Mouse (Mus musculus) hindbrain, embryonic 14.5 days (tissue): ENCODE measurements around the gene Cmtr2. TPM values are rescaled to one million over a fixed set of nuclear protein-coding genes. Genes with fewer than 3 reads are reported as not detected.

Experiments used
- ATAC-seq: fragments of 200-750 bp; cut with Nextera tagmentation; 2 replicates; pipeline ENCODE4 v1.8.0; 2017; ENCODE audit warnings: moderate number of reproducible peaks, mild to moderate bottlenecking, moderate TSS enrichment, moderate library complexity; ENCODE audit not compliant: low FRiP score
- DNase-seq: peaks from one replicate; pipeline ENCODE4 v3.0.0-alpha.2; 2015; ENCODE audit warnings: low spot score
- H3K27ac ChIP-seq: fragments of 300-500 bp; sonication (generic); 2 replicates; pipeline ENCODE4 v1.5.1; 2014; ENCODE audit warnings: mild to moderate bottlenecking, moderate library complexity
- H3K27me3 ChIP-seq: fragments of 300-500 bp; sonication (generic); 2 replicates; pipeline ENCODE4 v1.6.1; 2014; ENCODE audit warnings: mild to moderate bottlenecking, low read length, mixed read lengths; ENCODE audit not compliant: control insufficient read depth, insufficient read depth
- H3K36me3 ChIP-seq: fragments of 300-500 bp; sonication (generic); replicated peaks from 2 replicates; pipeline ENCODE4 v1.6.1; 2014; ENCODE audit not compliant: control insufficient read depth, insufficient read depth
- H3K4me1 ChIP-seq: fragments of 300-500 bp; sonication (generic); replicated peaks from 2 replicates; pipeline ENCODE4 v1.6.1; 2014; ENCODE audit warnings: antibody characterized with exemption, low read length, mixed read lengths; ENCODE audit not compliant: control insufficient read depth, insufficient read depth
- H3K4me2 ChIP-seq: fragments of 300-500 bp; sonication (generic); replicated peaks from 2 replicates; pipeline ENCODE4 v1.6.1; 2014; ENCODE audit warnings: mild to moderate bottlenecking, moderate library complexity
- H3K4me3 ChIP-seq: fragments of 300-500 bp; sonication (generic); replicated peaks from 2 replicates; pipeline ENCODE4 v1.5.1; 2014; ENCODE audit warnings: mild to moderate bottlenecking, low read length
- H3K9ac ChIP-seq: fragments of 300-500 bp; sonication (generic); 2 replicates; pipeline ENCODE4 v1.6.1; 2014
- H3K9me3 ChIP-seq: fragments of 300-500 bp; sonication (generic); 2 replicates; pipeline ENCODE4 v1.6.1; 2016; ENCODE audit warnings: low read length; ENCODE audit not compliant: control insufficient read depth
- WGBS: fragments of 180-500 bp; shearing (Covaris S2); extraction: QIAGEN DNeasy Blood & Tissue Kit; methylation state at CpG from one replicate; pipeline ENCODE4 v1.1.7; 2014; 5-methylcytosine and 5-hydroxymethylcytosine counted together
- polyA plus RNA-seq: library from polyadenylated mRNA; unstranded; fragments of >200 nt; fragmentation: Nextera tagmentation; extraction: Ambion mirVana; gene quantifications from 2 replicates; pipeline ENCODE4 v1.2.1, GENCODE M21; 2014

Cmtr2 gene
- polyA plus RNA-seq, 1 experiment from 2014 or later = 10.8 TPM

DNA sequence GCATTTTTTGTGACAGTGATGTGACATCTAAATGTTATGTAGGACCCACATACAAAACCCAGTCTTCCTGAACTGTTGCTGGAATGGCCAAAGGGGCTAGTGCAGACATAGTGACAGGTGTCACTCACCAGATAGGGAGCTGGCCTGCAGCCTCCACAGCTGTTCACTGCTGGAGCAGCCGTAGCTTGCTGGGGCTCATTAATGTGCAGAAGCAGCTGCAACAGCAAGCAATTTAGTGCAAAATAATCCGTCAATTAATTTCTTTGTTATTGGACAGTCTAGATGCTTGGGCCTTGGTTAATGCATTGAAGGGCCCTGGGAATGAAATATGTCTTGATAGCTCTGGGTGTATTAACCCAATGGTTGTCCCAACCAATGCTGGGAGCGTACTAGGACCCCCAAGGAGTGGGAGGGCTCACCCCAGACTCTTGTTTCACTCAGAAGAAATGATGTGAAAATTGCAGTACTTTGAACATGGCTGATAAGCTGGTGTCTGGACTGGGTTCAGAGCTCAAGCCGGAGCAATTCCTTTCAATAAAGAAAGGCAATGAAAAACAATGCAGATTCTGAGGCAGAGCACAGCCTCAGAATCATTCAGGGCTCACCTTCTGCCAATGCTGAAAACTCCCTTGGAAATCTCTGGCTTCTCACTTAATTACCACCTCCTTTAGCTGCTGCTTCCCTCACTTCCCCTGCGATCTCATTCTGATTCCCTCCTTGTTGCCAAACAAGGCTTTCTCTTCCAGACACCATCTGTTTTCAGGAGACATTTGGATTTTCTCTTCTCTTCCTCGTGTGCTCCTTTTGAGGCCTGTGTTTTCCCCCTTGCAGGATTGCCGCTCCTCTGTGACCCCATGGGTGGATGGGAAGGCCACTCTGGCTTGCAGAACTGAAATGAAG lies 27.1 kb downstream of the Cmtr2 start:
- Histone ChIP-seq H3K4me1 (no peaks in the 10 kb centered on the region), H3K9me3 (no peaks in the 10 kb centered on the region), H3K27me3 (no peaks in the 10 kb centered on the region), H3K9ac (no peak overlapping the region), H3K4me3 (no peak overlapping the region), H3K27ac (peak overlapping the region; percentile 46), H3K36me3 (no peaks in the 10 kb centered on the region), H3K4me2 (no peak overlapping the region)
- ATAC-seq (no peak), DNase-seq (no peak)
- 40% methylated on average over 7 of the region's 7 CpGs for WGBS

DNA sequence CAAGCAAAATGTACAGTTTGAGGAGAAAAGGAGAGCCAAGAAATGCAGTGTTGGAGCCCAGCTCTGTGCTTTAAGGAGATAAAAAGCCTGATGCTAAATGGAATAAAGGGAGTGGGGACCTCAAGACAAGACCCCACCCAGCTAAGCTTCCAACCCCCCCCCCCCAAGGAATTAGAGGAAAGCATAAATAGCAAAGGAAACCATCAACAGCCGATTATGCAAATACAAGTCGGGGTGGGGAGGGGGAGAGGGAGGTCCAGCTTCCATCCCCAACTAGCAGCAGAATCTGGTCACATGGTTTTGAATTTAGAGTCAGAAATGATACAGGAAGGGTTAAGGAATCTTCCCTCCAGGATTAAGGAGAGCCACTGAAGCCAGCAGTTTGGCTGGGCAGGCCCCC lies 29.1 kb downstream of the Cmtr2 start:
- H3K4me3 ChIP-seq = no peak overlapping the region
- DNase-seq (no peak), ATAC-seq (no peak)
- H3K27ac ChIP-seq = no peak overlapping the region
- no peaks in the 10 kb centered on the region for H3K9me3 ChIP-seq
- no peaks in the 10 kb centered on the region for H3K4me1 ChIP-seq
- H3K27me3 ChIP-seq = no peaks in the 10 kb centered on the region
- no peak overlapping the region for H3K9ac ChIP-seq
- 64% methylated on average over 2 of the region's 2 CpGs for WGBS
- H3K36me3 ChIP-seq = no peaks in the 10 kb centered on the region
- no peak overlapping the region for H3K4me2 ChIP-seq

DNA sequence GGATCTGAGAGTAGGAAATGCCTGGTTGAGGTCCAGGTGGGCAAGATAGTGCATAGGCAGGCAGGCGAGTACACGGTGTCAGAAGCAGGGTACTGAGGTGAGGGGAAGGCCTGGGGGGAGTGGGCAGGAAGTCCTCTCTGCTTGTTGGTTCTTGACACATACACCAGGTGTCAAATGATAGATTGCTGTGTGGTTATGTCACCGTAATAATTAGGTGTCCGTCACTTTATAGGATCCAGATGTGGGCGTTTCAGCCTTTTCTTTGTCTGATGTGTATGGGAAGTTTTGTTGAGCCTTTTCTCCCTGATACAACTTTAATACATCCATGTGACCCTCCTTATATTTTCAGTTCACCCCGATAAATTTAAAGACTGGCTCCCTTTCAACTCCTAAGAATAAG lies 31.8 kb downstream of the Cmtr2 start:
- 89% methylated on average over 6 of the region's 6 CpGs for WGBS
- H3K27ac ChIP-seq = no peak overlapping the region
- no peaks in the 10 kb centered on the region for H3K36me3 ChIP-seq
- H3K9me3 ChIP-seq = no peaks in the 10 kb centered on the region
- H3K4me2 ChIP-seq = no peak overlapping the region
- DNase-seq (no peak), ATAC-seq (no peak)
- H3K4me3 ChIP-seq = no peak overlapping the region
- no peaks in the 10 kb centered on the region for H3K27me3 ChIP-seq
- no peaks in the 10 kb centered on the region for H3K4me1 ChIP-seq
- H3K9ac ChIP-seq = no peak overlapping the region

DNA sequence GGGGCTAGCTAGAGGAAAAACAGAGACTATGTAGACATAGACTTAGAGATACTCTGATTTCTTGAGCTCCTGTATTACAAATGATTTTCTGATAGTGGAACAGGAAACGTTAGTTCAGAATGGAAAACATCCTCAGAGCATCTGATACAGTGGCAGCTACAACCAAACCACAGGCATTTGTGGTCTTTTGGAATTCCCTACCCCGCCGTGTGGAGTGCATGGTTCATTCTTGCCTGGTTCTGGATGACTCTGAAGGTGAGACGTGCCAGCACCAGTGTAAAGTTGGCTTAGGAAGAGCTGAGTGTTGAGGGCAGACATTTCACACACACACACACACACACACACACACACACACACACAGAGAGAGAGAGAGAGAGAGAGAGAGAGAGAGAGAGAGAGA lies 38.5 kb downstream of the Cmtr2 start:
- no peaks in the 10 kb centered on the region for H3K36me3 ChIP-seq
- H3K9ac ChIP-seq = no peak overlapping the region
- no peak overlapping the region for H3K4me3 ChIP-seq
- ATAC-seq = no peak
- WGBS = 77% methylated on average over 4 of the region's 4 CpGs
- no peak overlapping the region for H3K27ac ChIP-seq
- no peaks in the 10 kb centered on the region for H3K9me3 ChIP-seq
- no peak overlapping the region for H3K4me2 ChIP-seq
- no peak for DNase-seq
- H3K4me1 ChIP-seq = no peaks in the 10 kb centered on the region
- no peaks in the 10 kb centered on the region for H3K27me3 ChIP-seq

DNA sequence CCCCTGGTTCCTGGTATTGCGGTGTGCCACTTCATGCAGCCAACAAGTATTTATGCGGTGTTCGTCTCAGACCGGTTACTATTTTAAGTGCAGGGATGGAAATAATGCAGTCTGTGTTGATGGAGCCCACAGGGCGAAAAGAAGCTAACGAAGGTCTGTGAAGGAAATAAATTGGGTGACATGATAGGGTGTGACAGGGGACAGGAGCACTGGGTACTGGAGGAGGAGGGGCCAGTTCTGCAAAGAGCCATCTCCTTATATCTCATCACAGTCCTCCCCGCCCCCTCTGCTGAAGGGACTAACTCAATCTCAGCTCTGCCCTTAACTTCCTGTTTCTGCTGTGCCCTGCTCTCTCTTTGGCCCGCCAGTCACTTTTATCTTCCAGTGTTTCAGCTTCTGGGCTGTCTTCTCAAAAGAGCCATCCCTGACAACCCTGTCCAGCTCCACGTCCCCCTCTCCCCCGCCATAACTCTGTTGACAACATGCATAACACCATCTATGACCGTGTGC lies 50.4 kb downstream of the Cmtr2 start:
- no peak overlapping the region for H3K9ac ChIP-seq
- H3K4me3 ChIP-seq = no peak overlapping the region
- no peak overlapping the region for H3K27ac ChIP-seq
- DNase-seq (no peak), ATAC-seq (no peak)
- no peaks in the 10 kb centered on the region for H3K27me3 ChIP-seq
- peaks cover 7% of the 10 kb centered on the region; the same call in 1 of the 2 replicates for H3K4me1 ChIP-seq
- H3K36me3 ChIP-seq = no peaks in the 10 kb centered on the region
- no peak overlapping the region for H3K4me2 ChIP-seq
- WGBS = 75% methylated on average over 11 of the region's 11 CpGs
- no peaks in the 10 kb centered on the region for H3K9me3 ChIP-seq

DNA sequence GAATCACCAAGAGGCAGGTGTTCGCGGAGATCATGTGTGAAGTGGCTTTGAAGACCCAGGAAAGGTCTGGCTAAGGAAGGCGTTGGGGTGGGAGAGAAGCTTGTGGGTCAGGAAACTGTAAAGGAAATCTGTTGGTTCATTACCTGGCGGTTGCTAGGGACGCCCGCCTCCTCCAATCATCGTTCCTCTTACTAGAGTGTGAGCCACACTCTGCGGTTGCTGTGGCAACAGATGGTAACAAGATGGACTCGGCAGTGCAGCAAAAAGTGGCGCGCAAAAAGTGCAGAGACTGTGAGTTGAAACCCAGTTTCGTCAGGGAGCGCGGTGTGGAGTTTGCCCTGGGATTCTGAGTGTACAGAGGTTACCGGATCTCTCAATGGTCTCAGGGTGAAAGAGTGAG lies 51.3 kb downstream of the Cmtr2 start, which contains the start of gene Hydin:
Gene Hydin (plus strand): TSS at position 237 of the 400 bp plus-strand sequence.
- Histone ChIP-seq H3K4me2 (peak within 1 kb of the TSS; percentile 54), H3K9ac (0 out of 2 replicates have a peak within 1 kb of the TSS, but pooled peaks have one; percentile 24), H3K9me3 (no peaks in the 10 kb centered on the region), H3K4me3 (peak within 1 kb of the TSS; percentile 24), H3K27me3 (no peaks in the 10 kb centered on the region), H3K4me1 (peaks cover 7% of the 10 kb centered on the region; the same call in 1 of the 2 replicates), H3K27ac (no peak within 1 kb of the TSS), H3K36me3 (no peaks in the 10 kb centered on the region)
- 1% methylated on average over 15 of the region's 15 CpGs for WGBS
- peak; percentile 97 for DNase-seq
- ATAC-seq = peak; percentile 88

DNA sequence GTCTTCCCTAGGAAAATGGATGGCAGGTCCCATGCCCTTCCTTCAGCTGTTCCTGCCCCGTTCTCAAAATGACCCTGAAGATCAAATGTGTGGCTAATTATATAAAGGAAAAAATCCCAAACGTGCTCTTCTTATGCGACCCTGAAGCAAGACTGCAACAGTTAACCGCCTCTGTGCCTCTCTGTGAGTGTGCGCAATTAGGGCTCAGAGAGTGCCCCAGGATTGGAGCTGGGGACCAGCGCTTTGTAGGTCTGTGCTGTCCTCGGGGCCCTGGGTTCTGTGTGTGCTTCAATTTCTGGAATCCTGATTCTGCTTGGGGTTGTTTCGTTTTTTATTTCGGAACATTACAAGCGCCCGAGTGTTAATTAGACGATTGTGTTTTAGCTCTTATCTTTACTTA lies 51.8 kb downstream of the Cmtr2 start:
- Histone ChIP-seq H3K9me3 (no peaks in the 10 kb centered on the region), H3K4me2 (peak overlapping the region; percentile 54), H3K4me1 (peaks cover 7% of the 10 kb centered on the region; the same call in 1 of the 2 replicates), H3K27ac (no peak overlapping the region), H3K9ac (0 out of 2 replicates have a peak overlapping the region, but pooled peaks have one; percentile 24), H3K36me3 (no peaks in the 10 kb centered on the region), H3K4me3 (peak overlapping the region; percentile 24; the same call in 1 of the 2 replicates), H3K27me3 (no peaks in the 10 kb centered on the region)
- DNase-seq (no peak), ATAC-seq (no peak)
- 15% methylated on average over 12 of the region's 12 CpGs for WGBS

DNA sequence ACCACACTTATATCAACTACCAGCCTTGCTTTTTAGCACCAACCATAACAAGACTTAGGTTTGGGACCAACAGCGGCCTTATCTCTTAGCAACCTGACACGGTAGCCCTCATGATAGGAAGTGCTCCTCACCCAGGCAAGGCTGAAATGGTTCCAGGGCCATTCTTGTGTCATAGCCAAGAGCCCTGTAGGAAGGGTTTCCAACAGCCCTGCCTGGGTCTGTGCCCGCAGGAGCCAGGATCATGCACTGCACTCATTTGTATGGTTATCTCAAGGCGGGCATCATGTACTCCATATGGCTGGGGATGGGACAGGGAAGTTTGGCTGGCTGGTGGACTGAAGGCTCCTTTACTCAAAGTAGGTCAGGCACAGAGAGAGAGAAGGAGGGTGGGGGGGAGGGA lies 55.2 kb downstream of the Cmtr2 start:
- Histone ChIP-seq H3K27me3 (no peaks in the 10 kb centered on the region), H3K4me3 (no peak overlapping the region), H3K9me3 (no peaks in the 10 kb centered on the region), H3K27ac (no peak overlapping the region), H3K4me2 (no peak overlapping the region), H3K9ac (no peak overlapping the region), H3K36me3 (no peaks in the 10 kb centered on the region), H3K4me1 (peaks cover 7% of the 10 kb centered on the region; the same call in 1 of the 2 replicates)
- DNase-seq = no peak
- ATAC-seq = no peak
- 91% methylated on average over 4 of the region's 4 CpGs for WGBS

DNA sequence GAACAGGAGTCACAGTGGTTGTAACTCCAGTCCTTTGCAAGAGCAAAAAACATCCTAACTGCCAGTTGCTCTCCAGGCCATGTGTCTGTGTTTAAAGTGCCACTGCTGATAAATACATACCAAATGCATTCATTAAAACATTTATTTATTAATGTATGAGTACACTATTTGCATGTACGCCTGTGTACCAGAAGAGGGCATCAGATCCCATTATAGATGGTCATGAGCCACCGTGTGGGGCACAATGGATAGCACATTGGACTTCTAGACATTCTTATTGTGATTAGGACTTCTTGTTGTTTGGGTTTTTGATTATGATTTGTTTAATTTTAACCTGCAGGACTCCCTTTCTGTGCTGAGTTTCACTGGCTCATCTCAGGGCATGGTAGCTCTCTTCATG lies 57.9 kb downstream of the Cmtr2 start:
- no peaks in the 10 kb centered on the region for H3K36me3 ChIP-seq
- H3K4me2 ChIP-seq = no peak overlapping the region
- no peaks in the 10 kb centered on the region for H3K4me1 ChIP-seq
- no peak overlapping the region for H3K27ac ChIP-seq
- DNase-seq (no peak), ATAC-seq (no peak)
- H3K4me3 ChIP-seq = no peak overlapping the region
- WGBS = 59% methylated on average over 2 of the region's 2 CpGs
- H3K9ac ChIP-seq = no peak overlapping the region
- no peaks in the 10 kb centered on the region for H3K27me3 ChIP-seq
- H3K9me3 ChIP-seq = no peaks in the 10 kb centered on the region
